Mouse (Mus musculus): ENCODE measurements at regions not wholly inside any gene's neighbourhood (a gene's known extent, or its start where the extent isn't known, plus 50 kb on each side); places are given as distances from the start of the nearest gene placed in this dataset.

DNA sequence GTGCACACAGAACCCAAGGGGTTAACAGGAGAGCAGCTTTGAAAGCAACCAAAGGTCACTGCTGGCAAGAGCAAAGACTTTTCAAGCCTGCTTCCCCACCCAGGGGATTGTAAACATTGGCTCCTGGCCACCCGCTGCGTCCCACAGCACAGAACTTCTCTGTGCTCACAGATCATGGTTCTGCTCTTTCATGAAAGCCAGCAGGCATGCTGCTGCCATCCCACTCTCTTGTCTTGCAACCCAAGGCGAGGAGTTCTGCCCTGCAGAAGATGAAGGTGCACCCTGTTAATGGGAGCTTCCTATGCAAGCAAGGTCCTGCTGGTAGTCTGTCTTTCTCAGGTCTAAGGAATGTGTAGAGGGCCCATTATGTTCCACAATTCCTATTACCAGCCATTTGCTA is 95.8 kb downstream of the AU018091 start:
- DNase-seq (ENCODE audit: low spot score): peak; percentile 3
